Mouse (Mus musculus): ENCODE measurements at regions not wholly inside any gene's neighbourhood (a gene's known extent, or its start where the extent isn't known, plus 50 kb on each side); places are given as distances from the start of the nearest gene placed in this dataset.

DNA sequence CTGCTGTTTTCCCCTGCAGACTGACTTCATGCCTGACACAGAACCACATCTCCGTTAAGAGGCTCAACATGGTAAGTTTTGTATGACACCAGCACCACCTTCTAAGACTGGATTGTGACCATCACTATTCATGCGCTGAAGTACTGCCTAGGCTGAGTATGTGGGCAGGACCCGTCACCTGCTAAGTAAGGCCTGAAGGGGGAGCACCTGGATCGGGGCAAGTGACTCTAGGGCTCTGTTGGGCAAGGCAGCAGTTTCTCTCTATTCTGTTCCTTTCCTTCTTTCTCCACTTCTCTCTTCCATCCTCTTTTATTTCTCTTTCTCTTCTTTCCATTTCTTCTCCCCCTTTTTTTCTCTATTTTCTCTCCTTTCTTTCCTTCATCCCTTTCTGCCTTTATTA lies 574.8 kb downstream of the Fat4 start:
- TF ChIP-seq CTCF (IDR thresholded peaks at IDR 0.05; ENCODE audit: extremely low read depth, insufficient read depth, insufficient read length, insufficient replicate concordance) (no peak), POLR2A (IDR thresholded peaks at IDR 0.05; ENCODE audit: low read depth, low read length) (no peak)

Data from spleen, adult 2 months (tissue).